10 mouse cellular contexts compared by ENCODE assay signal in genomic region chr4:109281946-109282345, GRCm38 (mm10). TPM values are rescaled to one million over a fixed set of nuclear protein-coding genes. Genes with fewer than 3 reads are reported as not detected.
DNase-seq lines count a peak whose midpoint lies in the region; ATAC-seq and TF ChIP-seq lines count a peak whose summit lies in the region.
"Had no signal": no experiment of that assay in that cellular context is flagged by ENCODE, and none has a peak within 500 bp of the region (broad histone marks: within the 10 kb centered on the region; RNA-seq: fewer than 3 reads in every experiment).

No protein-coding gene starts in this region.

- no peak for TF ChIP-seq CTCF in liver, embryonic 14.5 days (IDR thresholded peaks at IDR 0.05; ENCODE audit: low read depth)

- no peak for ATAC-seq in hindbrain, embryonic 12.5 days (ENCODE audit: low FRiP score)
- no peak for ATAC-seq in neural tube, embryonic 12.5 days (ENCODE audit: low FRiP score, low read depth)
- no peak for ATAC-seq in liver, embryonic 14.5 days (ENCODE audit: insufficient read depth)
- ATAC-seq: inflammation-experienced regulatory T-cells, adult 6 months had no signal

- WGBS in hindbrain, embryonic 12.5 days, result 91% methylated on average over 1 of the region's 1 CpGs
- whole genome bisulfite sequencing in hindbrain, embryonic 10.5 days, result 91% methylated on average over 1 of the region's 1 CpGs
- WGBS in neural tube, embryonic 12.5 days, result 87% methylated on average over 1 of the region's 1 CpGs
- 44% methylated on average over 1 of the region's 1 CpGs for WGBS in liver, embryonic 14.5 days (ENCODE audit: insufficient replicate concordance)

- peak overlapping the region; percentile 81 for H3K4me2 ChIP-seq in hindbrain, embryonic 12.5 days (replicated peaks)
- H3K4me2 ChIP-seq in neural tube, embryonic 12.5 days (replicated peaks), result peak overlapping the region; percentile 85
- peak overlapping the region; percentile 91 for H3K4me2 ChIP-seq in liver, embryonic 14.5 days (ENCODE audit: low read depth)

- no peak overlapping the region for H3K27ac ChIP-seq in hindbrain, embryonic 12.5 days
- H3K27ac ChIP-seq in hindbrain, embryonic 10.5 days, result no peak overlapping the region
- no peak overlapping the region for H3K27ac ChIP-seq in neural tube, embryonic 12.5 days
- peak overlapping the region; percentile 30; the same call in 1 of the 2 replicates for H3K27ac ChIP-seq in liver, embryonic 14.5 days
- H3K27ac ChIP-seq: left cerebral cortex, adult 2 months had no signal

- peaks cover 3% of the 10 kb centered on the region; the same call in 1 of the 2 replicates for H3K27me3 ChIP-seq in hindbrain, embryonic 12.5 days
- peaks cover 9% of the 10 kb centered on the region for H3K27me3 ChIP-seq in hindbrain, embryonic 10.5 days (ENCODE audit: insufficient read depth, poor library complexity, severe bottlenecking)
- no peaks in the 10 kb centered on the region for H3K27me3 ChIP-seq in neural tube, embryonic 12.5 days (replicated peaks)
- no peaks in the 10 kb centered on the region for H3K27me3 ChIP-seq in liver, embryonic 14.5 days (ENCODE audit: control insufficient read depth, insufficient read depth, low read length)

- no peak for DNase-seq in hindbrain, embryonic 10.5 days (ENCODE audit: low spot score)
- no peak for DNase-seq in neural tube, embryonic 10.5 days (ENCODE audit: extremely low spot score, low spot score)
- DNase-seq in liver, embryonic 14.5 days (ENCODE audit: low read depth in 3 of 3, low spot score in 3 of 3), result peak in 1 of 3 experiments; percentile 14
- no peak for DNase-seq in frontal cortex, postnatal 36 days (ENCODE audit: low spot score in 2 of 2)
- no peak for DNase-seq in adrenal gland, postnatal 25 days
- DNase-seq: right cerebral cortex, postnatal 4 days had no signal

- no peaks in the 10 kb centered on the region for H3K9me3 ChIP-seq in hindbrain, embryonic 12.5 days (replicated peaks)
- no peaks in the 10 kb centered on the region for H3K9me3 ChIP-seq in hindbrain, embryonic 10.5 days
- H3K9me3 ChIP-seq in neural tube, embryonic 12.5 days, result no peaks in the 10 kb centered on the region
- H3K9me3 ChIP-seq in liver, embryonic 14.5 days (ENCODE audit: control insufficient read depth, low read length), result no peaks in the 10 kb centered on the region

- no peaks in the 10 kb centered on the region for H3K36me3 ChIP-seq in hindbrain, embryonic 12.5 days
- H3K36me3 ChIP-seq in hindbrain, embryonic 10.5 days, result no peaks in the 10 kb centered on the region
- H3K36me3 ChIP-seq in neural tube, embryonic 12.5 days, result no peaks in the 10 kb centered on the region
- no peaks in the 10 kb centered on the region for H3K36me3 ChIP-seq in liver, embryonic 14.5 days (replicated peaks; ENCODE audit: control insufficient read depth, insufficient read depth, low read depth)

- TF ChIP-seq EP300 in liver, embryonic 14.5 days (IDR thresholded peaks at IDR 0.05; ENCODE audit: low read depth), result no peak

- H3K4me3 ChIP-seq in hindbrain, embryonic 12.5 days, result no peak overlapping the region
- H3K4me3 ChIP-seq in hindbrain, embryonic 10.5 days, result no peak overlapping the region
- H3K4me3 ChIP-seq in neural tube, embryonic 12.5 days, result no peak overlapping the region
- peak overlapping the region; percentile 18 to 99; a peak in 3 of 4 replicates for H3K4me3 ChIP-seq in liver, embryonic 14.5 days (ENCODE audit: insufficient read depth in 1 of 2, low read depth in 2 of 2, low read length in 2 of 2)

- H3K4me1 ChIP-seq in hindbrain, embryonic 12.5 days, result peaks cover 9% of the 10 kb centered on the region; the same call in 1 of the 2 replicates
- peaks cover 18% of the 10 kb centered on the region for H3K4me1 ChIP-seq in hindbrain, embryonic 10.5 days (replicated peaks)
- H3K4me1 ChIP-seq in neural tube, embryonic 12.5 days, result peaks cover 7% of the 10 kb centered on the region; the same call in 1 of the 2 replicates
- peaks cover 21 to 22% of the 10 kb centered on the region in 2 experiments for H3K4me1 ChIP-seq in liver, embryonic 14.5 days (replicated peaks; ENCODE audit: control insufficient read depth in 2 of 2, insufficient read depth in 2 of 2, low read length in 1 of 2)

- no peak overlapping the region for H3K9ac ChIP-seq in hindbrain, embryonic 12.5 days
- no peak overlapping the region for H3K9ac ChIP-seq in neural tube, embryonic 12.5 days
- H3K9ac ChIP-seq in liver, embryonic 14.5 days (replicated peaks), result peak overlapping the region; percentile 47

RNA-seq across cellular contexts. Expression of gene Eps15, which starts 1.9 kb away (rescaled TPM):
- polyA plus RNA-seq in hindbrain, embryonic 12.5 days (2016; fragmentation: Nextera tagmentation; extraction: Ambion mirVana), result 69.2 and 81.1 TPM in 2 replicates
- 39.4 and 41.6 TPM in 2 replicates for polyA plus RNA-seq in hindbrain, embryonic 10.5 days (2016; fragmentation: Nextera tagmentation; extraction: Ambion mirVana)
- polyA plus RNA-seq in neural tube, embryonic 12.5 days (2016; fragmentation: Nextera tagmentation; extraction: Ambion mirVana), result 62.3 and 71.7 TPM in 2 replicates
- 14.9 and 20.7 TPM in 2 replicates for polyA plus RNA-seq in liver, embryonic 14.5 days (2012; rRNA removed)
- polyA plus RNA-seq in liver, embryonic 14.5 days (2014; fragmentation: Nextera tagmentation; extraction: Ambion mirVana), result 40.1 and 43.0 TPM in 2 replicates
- total RNA-seq in adrenal gland, postnatal 25 days (2021), result 74.9 and 79.7 TPM in 2 replicates

RNA-seq across cellular contexts. Expression of gene Calr4, which starts 47.7 kb away (rescaled TPM):
- 1.2 and 1.7 TPM in 2 replicates for polyA plus RNA-seq in hindbrain, embryonic 12.5 days (2016; fragmentation: Nextera tagmentation; extraction: Ambion mirVana)
- polyA plus RNA-seq in hindbrain, embryonic 10.5 days (2016; fragmentation: Nextera tagmentation; extraction: Ambion mirVana), result 0.10 TPM in 1 of 2 replicates, not detected in the other
- polyA plus RNA-seq in neural tube, embryonic 12.5 days (2016; fragmentation: Nextera tagmentation; extraction: Ambion mirVana), result 0.71 and 1.4 TPM in 2 replicates
- 0.02 and 0.03 TPM in 2 replicates for polyA plus RNA-seq in liver, embryonic 14.5 days (2012; rRNA removed)
- not detected in 2 replicates for polyA plus RNA-seq in liver, embryonic 14.5 days (2014; fragmentation: Nextera tagmentation; extraction: Ambion mirVana)
- total RNA-seq in adrenal gland, postnatal 25 days (2021), result 0.57 and 1.5 TPM in 2 replicates
- polyA plus RNA-seq: inflammation-experienced regulatory T-cells, adult 6 months had no signal

Comparison
In these comparisons a context has a peak if more than half of its experiments do, and no peak if none do; other contexts are left out.
1. H3K4me3 ChIP-seq: peak in liver, embryonic 14.5 days (2 of 2); none in hindbrain, embryonic 12.5 days (single experiment), hindbrain, embryonic 10.5 days (single experiment) and neural tube, embryonic 12.5 days (single experiment).
2. Peak in every context shown above with its lines, with median percentiles within 50 percentile points of each other: H3K4me2 ChIP-seq.